Mouse (Mus musculus): Measurements from ENCODE around the gene Txndc8.

Gene Txndc8

GRCm38 (mm10) chr4:58009024-58009423 is at the start of gene Txndc8:
TSS of gene Txndc8 (minus strand) at chr4:58009124.
- DNase-seq (ENCODE audit: extremely low read depth, low read depth) = no peak

GRCm38 (mm10) chr4:58055653-58056052 is 46.7 kb upstream of the Txndc8 start:
- DNase-seq (ENCODE audit: extremely low read depth, low read depth) = no peak

- DNase-seq (ENCODE audit: extremely low read depth, low read depth) = no peak
These were observed 45.5 kb upstream of the Txndc8 start for GRCm38 (mm10) chr4:58054441-58054840.

- DNase-seq (ENCODE audit: extremely low read depth, low read depth) = no peak
These were observed 41.8 kb upstream of the Txndc8 start for GRCm38 (mm10) chr4:58050746-58051145.

GRCm38 (mm10) chr4:58050276-58050675 is 41.4 kb upstream of the Txndc8 start:
- DNase-seq (ENCODE audit: extremely low read depth, low read depth) = no peak

- no peak for DNase-seq (ENCODE audit: extremely low read depth, low read depth)
These were observed 35.9 kb upstream of the Txndc8 start for GRCm38 (mm10) chr4:58044833-58045232.

- DNase-seq (ENCODE audit: extremely low read depth, low read depth) = no peak
These were observed 35.4 kb upstream of the Txndc8 start for GRCm38 (mm10) chr4:58044356-58044755.

- DNase-seq (ENCODE audit: extremely low read depth, low read depth) = peak; percentile 2
These were observed 31.2 kb upstream of the Txndc8 start for GRCm38 (mm10) chr4:58040093-58040492.

GRCm38 (mm10) chr4:58037096-58037705 is 28.3 kb upstream of the Txndc8 start:
- no peak for DNase-seq (ENCODE audit: extremely low read depth, low read depth)

- no peak for DNase-seq (ENCODE audit: extremely low read depth, low read depth)
These were observed 25.7 kb upstream of the Txndc8 start for GRCm38 (mm10) chr4:58034663-58035062.

- DNase-seq (ENCODE audit: extremely low read depth, low read depth) = no peak
These were observed 23.8 kb upstream of the Txndc8 start for GRCm38 (mm10) chr4:58032714-58033113.

GRCm38 (mm10) chr4:58003501-58003900 is 5.4 kb downstream of the Txndc8 start:
- DNase-seq (ENCODE audit: extremely low read depth, low read depth) = no peak

GRCm38 (mm10) chr4:57991425-57991824 is 17.5 kb downstream of the Txndc8 start:
- no peak for DNase-seq (ENCODE audit: extremely low read depth, low read depth)

- no peak for DNase-seq (ENCODE audit: extremely low read depth, low read depth)
These were observed 34.4 kb downstream of the Txndc8 start for GRCm38 (mm10) chr4:57974400-57975117.

- DNase-seq (ENCODE audit: extremely low read depth, low read depth) = no peak
These were observed 35.2 kb downstream of the Txndc8 start for GRCm38 (mm10) chr4:57973592-57974268.

- no peak for DNase-seq (ENCODE audit: extremely low read depth, low read depth)
These were observed 38.6 kb downstream of the Txndc8 start for GRCm38 (mm10) chr4:57970285-57970684.

GRCm38 (mm10) chr4:57967195-57967594 is 41.7 kb downstream of the Txndc8 start:
- DNase-seq (ENCODE audit: extremely low read depth, low read depth) = no peak

GRCm38 (mm10) chr4:57965516-57965915 is 43.4 kb downstream of the Txndc8 start:
- DNase-seq (ENCODE audit: extremely low read depth, low read depth) = no peak

- no peak for DNase-seq (ENCODE audit: extremely low read depth, low read depth)
These were observed 44.8 kb downstream of the Txndc8 start for GRCm38 (mm10) chr4:57964143-57964542.

- DNase-seq (ENCODE audit: extremely low read depth, low read depth) = no peak
These were observed 49.9 kb downstream of the Txndc8 start for GRCm38 (mm10) chr4:57959056-57959455.

- DNase-seq (ENCODE audit: extremely low read depth, low read depth) = no peak
These were observed 50.8 kb downstream of the Txndc8 start for GRCm38 (mm10) chr4:57958098-57958497.
